Mouse (Mus musculus) heart, adult 2 months (tissue): ENCODE results near the gene Atrnl1. TPM values are rescaled to one million over a fixed set of nuclear protein-coding genes. Genes with fewer than 3 reads are reported as not detected.

ENCODE experiments used
- DNase-seq, 2 experiments: peaks; one replicate each; pipeline ENCODE4 v3.0.0; 2021
- H3K27ac ChIP-seq: fragments of 200-600 bp; 2 replicates; pipeline ENCODE4 v1.8.1; 2022
- H3K27me3 ChIP-seq: fragments of 200-500 bp; 2 replicates; pipeline ENCODE4 v1.6.1; 2012; ENCODE audit warnings: mild to moderate bottlenecking, low read length, inconsistent platforms, mixed read lengths; ENCODE audit not compliant: control insufficient read depth, insufficient read depth
- H3K36me3 ChIP-seq: fragments of 200-500 bp; 2 replicates; pipeline ENCODE4 v1.6.1; 2012; ENCODE audit warnings: low read length, inconsistent platforms; ENCODE audit not compliant: control insufficient read depth, insufficient read depth
- H3K4me1 ChIP-seq: fragments of 200-500 bp; 2 replicates; pipeline ENCODE4 v1.6.1; 2011; ENCODE audit warnings: low read length; ENCODE audit not compliant: control insufficient read depth, insufficient read depth
- H3K4me3 ChIP-seq: fragments of 200-600 bp; 2 replicates; pipeline ENCODE4 v1.8.1; 2022
- H3K79me2 ChIP-seq: fragments of 200-500 bp; replicated peaks from 2 replicates; pipeline ENCODE4 v1.6.1; 2012; ENCODE audit warnings: mild to moderate bottlenecking, inconsistent platforms, low read length, moderate library complexity, mixed read lengths; ENCODE audit not compliant: control insufficient read depth, insufficient read depth
- H3K9ac ChIP-seq: fragments of 200-500 bp; 2 replicates; pipeline ENCODE4 v1.6.1; 2012; ENCODE audit warnings: low read depth, mild to moderate bottlenecking, control low read depth, inconsistent platforms, low read length, mixed read lengths
- CTCF ChIP-seq: fragments of 200-600 bp; IDR thresholded peaks from 2 replicates; pipeline ENCODE4 v1.8.1; 2022; ENCODE audit warnings: antibody characterized with exemption, mild to moderate bottlenecking, moderate library complexity
- EP300 ChIP-seq: fragments of 200-500 bp; IDR thresholded peaks from 2 replicates; pipeline ENCODE4 v1.6.1; 2011; ENCODE audit warnings: low read depth, low read length, control low read depth; ENCODE audit not compliant: insufficient read depth
- POLR2A ChIP-seq: fragments of 200-500 bp; IDR thresholded peaks from 2 replicates; pipeline ENCODE4 v1.6.1; 2011; ENCODE audit warnings: mild to moderate bottlenecking, low read depth, low read length, control low read depth; ENCODE audit not compliant: insufficient read depth
- WGBS: fragments of 180-500 bp; shearing (Covaris S2); methylation state at CpG from one replicate; pipeline ENCODE4 v1.1.7; 2018; 5-methylcytosine and 5-hydroxymethylcytosine counted together
- intact Hi-C: fragments of 180-260 bp; cut with DNase I; formaldehyde crosslinking; loops from one replicate; pipeline ENCODE4 v1.15.1; 2025
- polyA plus RNA-seq: library from polyadenylated mRNA; depleted of rRNA; stranded (reverse); fragments of >200 nt; gene quantifications from 2 replicates; pipeline ENCODE4 v1.2.3, GENCODE M21; 2012
- total RNA-seq, 2 experiments: library from RNA; stranded (reverse); gene quantifications; 2 replicates each; pipeline ENCODE4 v1.2.3; 2021

Atrnl1 gene
- total and polyA plus RNA-seq, 3 experiments: 6.3 to 14.2 (median 13.4) TPM

GRCm38 (mm10) chr19:58094781-58095543, 484.1 kb downstream of the Atrnl1 start:
- no peak for TF ChIP-seq POLR2A
- TF ChIP-seq CTCF: no peak
- no peak for TF ChIP-seq EP300
- H3K27ac ChIP-seq: no peak overlapping the region
- H3K4me1 ChIP-seq: no peaks in the 10 kb centered on the region
- H3K4me3 ChIP-seq: no peak overlapping the region
- intact Hi-C loops: no loop called here
- DNase-seq: no peak
- no peak overlapping the region for H3K9ac ChIP-seq
- no peaks in the 10 kb centered on the region for H3K79me2 ChIP-seq
- no peaks in the 10 kb centered on the region for H3K27me3 ChIP-seq
- 75% methylated on average over 14 of the region's 14 CpGs for WGBS
- H3K36me3 ChIP-seq: no peaks in the 10 kb centered on the region

GRCm38 (mm10) chr19:58095776-58096175, 484.9 kb downstream of the Atrnl1 start:
- Histone ChIP-seq H3K36me3 (no peaks in the 10 kb centered on the region), H3K4me3 (no peak overlapping the region), H3K27ac (no peak overlapping the region), H3K4me1 (no peaks in the 10 kb centered on the region), H3K79me2 (no peaks in the 10 kb centered on the region), H3K9ac (no peak overlapping the region), H3K27me3 (no peaks in the 10 kb centered on the region)
- no peak for DNase-seq
- intact Hi-C loops: no loop called here
- WGBS: 82% methylated on average over 7 of the region's 7 CpGs
- TF ChIP-seq CTCF: no peak
- TF ChIP-seq EP300: no peak
- TF ChIP-seq POLR2A: no peak

- H3K79me2 ChIP-seq: no peaks in the 10 kb centered on the region
- intact Hi-C loops: no loop called here
- no peak for DNase-seq
- no peak overlapping the region for H3K4me3 ChIP-seq
- H3K9ac ChIP-seq: no peak overlapping the region
- WGBS: 89% methylated on average over 2 of the region's 2 CpGs
- H3K27ac ChIP-seq: no peak overlapping the region
- H3K27me3 ChIP-seq: no peaks in the 10 kb centered on the region
- no peaks in the 10 kb centered on the region for H3K36me3 ChIP-seq
- TF ChIP-seq EP300 (no peak), POLR2A (no peak), CTCF (no peak)
- H3K4me1 ChIP-seq: no peaks in the 10 kb centered on the region
Observed at GRCm38 (mm10) chr19:58097195-58097594, 486.4 kb downstream of the Atrnl1 start.

GRCm38 (mm10) chr19:58099539-58099938, 488.7 kb downstream of the Atrnl1 start:
- no peak overlapping the region for H3K4me3 ChIP-seq
- DNase-seq: no peak
- no peaks in the 10 kb centered on the region for H3K36me3 ChIP-seq
- H3K9ac ChIP-seq: no peak overlapping the region
- no peak for TF ChIP-seq POLR2A
- no peak for TF ChIP-seq CTCF
- TF ChIP-seq EP300: no peak
- H3K79me2 ChIP-seq: no peaks in the 10 kb centered on the region
- no peak overlapping the region for H3K27ac ChIP-seq
- no peaks in the 10 kb centered on the region for H3K27me3 ChIP-seq
- intact Hi-C loops: no loop called here
- H3K4me1 ChIP-seq: peaks cover 3% of the 10 kb centered on the region; the same call in 1 of the 2 replicates
- 70% methylated on average over 5 of the region's 5 CpGs for WGBS

GRCm38 (mm10) chr19:58100381-58100780, 489.5 kb downstream of the Atrnl1 start:
- Histone ChIP-seq H3K36me3 (no peaks in the 10 kb centered on the region), H3K4me3 (no peak overlapping the region), H3K27ac (no peak overlapping the region), H3K79me2 (no peaks in the 10 kb centered on the region), H3K9ac (no peak overlapping the region), H3K4me1 (peaks cover 5% of the 10 kb centered on the region), H3K27me3 (no peaks in the 10 kb centered on the region)
- TF ChIP-seq EP300: no peak
- no peak for TF ChIP-seq POLR2A
- no peak for TF ChIP-seq CTCF
- DNase-seq: no peak
- WGBS: 56% methylated on average over 4 of the region's 4 CpGs
- intact Hi-C loops: no loop called here

GRCm38 (mm10) chr19:58104544-58104943, 493.7 kb downstream of the Atrnl1 start:
- Histone ChIP-seq H3K36me3 (no peaks in the 10 kb centered on the region), H3K9ac (no peak overlapping the region), H3K4me1 (peaks cover 5% of the 10 kb centered on the region), H3K27me3 (no peaks in the 10 kb centered on the region), H3K79me2 (no peaks in the 10 kb centered on the region), H3K27ac (no peak overlapping the region), H3K4me3 (no peak overlapping the region)
- no peak for DNase-seq
- 41% methylated on average over 7 of the region's 7 CpGs for WGBS
- TF ChIP-seq CTCF (no peak), EP300 (no peak), POLR2A (no peak)
- intact Hi-C loops: no loop called here
